Mouse (Mus musculus): Measurements from ENCODE around the gene Rpl27.
"Not testable (repeated sequence)": the region's sequence is repeated elsewhere in the genome, so short reads cannot be mapped to it uniquely, and the experiment has no call there.

- not testable (repeated sequence) for TF ChIP-seq GATA1 (IDR thresholded peaks at IDR 0.05; ENCODE audit: borderline replicate concordance, low read length); FLI1 (IDR thresholded peaks at IDR 0.05; ENCODE audit: low read length)
Measured at GRCm38 (mm10) chr11:101438006-101438405, 4.1 kb upstream of the Rpl27 start.
